Mouse (Mus musculus): ENCODE data around the gene Atg9b. TPM values are rescaled to one million over a fixed set of nuclear protein-coding genes. Genes with fewer than 3 reads are reported as not detected.
A peak's percentile ranks its signal among the peaks of the same experiment; 100 is the strongest.
"Not testable (repeated sequence)": the region's sequence is repeated elsewhere in the genome, so short reads cannot be mapped to it uniquely, and the experiment has no call there.

The Atg9b gene
- polyA plus RNA-seq, 1 experiment from 2014 or later = 0.89 TPM

DNA sequence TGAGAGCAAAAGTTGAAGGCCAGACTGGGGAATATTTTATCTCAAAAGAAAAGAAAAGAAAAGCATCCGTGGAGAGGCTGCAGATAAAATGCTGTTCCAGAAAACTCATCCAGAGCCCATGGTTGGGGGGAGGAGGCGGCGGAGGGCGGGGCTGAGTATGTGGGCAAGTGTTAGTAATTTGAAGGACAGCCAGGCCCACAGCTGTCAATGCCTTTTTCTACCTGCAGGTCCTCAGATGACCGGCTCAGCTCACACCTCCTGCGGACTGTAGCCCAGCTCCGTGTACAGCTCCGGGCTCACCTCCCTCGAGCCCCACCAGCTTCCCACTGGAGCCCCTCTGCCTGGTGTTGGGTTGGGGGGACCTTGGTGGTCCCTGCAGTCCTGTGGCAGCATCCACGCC is 7.7 kb upstream of the Atg9b start:
- no peaks in the 10 kb centered on the region; the same call in 1 of the 2 replicates for H3K36me3 ChIP-seq (ENCODE audit: control insufficient read depth, insufficient read depth, low read length)
- 91% methylated on average over 10 of the region's 10 CpGs for WGBS
- ATAC-seq (ENCODE audit: insufficient read depth, low FRiP score, low TSS enrichment) = no peak

GRCm38 (mm10) chr5:24396254-24396653 is 4.3 kb upstream of the Atg9b start:
- H3K27me3 ChIP-seq (ENCODE audit: control insufficient read depth, insufficient read depth, low read length); ATAC-seq (ENCODE audit: insufficient read depth, low FRiP score, low TSS enrichment); H3K4me1 ChIP-seq (ENCODE audit: control insufficient read depth, insufficient read depth, low read length); H3K9ac ChIP-seq (ENCODE audit: low read length); H3K4me3 ChIP-seq (ENCODE audit: low read depth, low read length); H3K27ac ChIP-seq (ENCODE audit: low read depth, low read length); H3K36me3 ChIP-seq (ENCODE audit: control insufficient read depth, insufficient read depth, low read length); H3K9me3 ChIP-seq (ENCODE audit: control insufficient read depth, low read length); H3K4me2 ChIP-seq (ENCODE audit: low read depth); DNase-seq (ENCODE audit: low spot score): not testable (repeated sequence)
- 89% methylated on average over 6 of the region's 6 CpGs for WGBS

More for the DNA sequence above, 7.7 kb upstream of the Atg9b start:
- H3K4me1 ChIP-seq (ENCODE audit: control insufficient read depth, insufficient read depth, low read length) = no peaks in the 10 kb centered on the region
- no peak overlapping the region for H3K4me3 ChIP-seq (ENCODE audit: low read depth, low read length)
- DNase-seq (ENCODE audit: low spot score) = no peak
- H3K27ac ChIP-seq (ENCODE audit: low read depth, low read length) = no peak overlapping the region
- H3K4me2 ChIP-seq (ENCODE audit: low read depth) = no peak overlapping the region
- H3K9me3 ChIP-seq (ENCODE audit: control insufficient read depth, low read length) = no peaks in the 10 kb centered on the region
- H3K27me3 ChIP-seq (ENCODE audit: control insufficient read depth, insufficient read depth, low read length) = no peaks in the 10 kb centered on the region
- no peak overlapping the region for H3K9ac ChIP-seq (ENCODE audit: low read length)

DNA sequence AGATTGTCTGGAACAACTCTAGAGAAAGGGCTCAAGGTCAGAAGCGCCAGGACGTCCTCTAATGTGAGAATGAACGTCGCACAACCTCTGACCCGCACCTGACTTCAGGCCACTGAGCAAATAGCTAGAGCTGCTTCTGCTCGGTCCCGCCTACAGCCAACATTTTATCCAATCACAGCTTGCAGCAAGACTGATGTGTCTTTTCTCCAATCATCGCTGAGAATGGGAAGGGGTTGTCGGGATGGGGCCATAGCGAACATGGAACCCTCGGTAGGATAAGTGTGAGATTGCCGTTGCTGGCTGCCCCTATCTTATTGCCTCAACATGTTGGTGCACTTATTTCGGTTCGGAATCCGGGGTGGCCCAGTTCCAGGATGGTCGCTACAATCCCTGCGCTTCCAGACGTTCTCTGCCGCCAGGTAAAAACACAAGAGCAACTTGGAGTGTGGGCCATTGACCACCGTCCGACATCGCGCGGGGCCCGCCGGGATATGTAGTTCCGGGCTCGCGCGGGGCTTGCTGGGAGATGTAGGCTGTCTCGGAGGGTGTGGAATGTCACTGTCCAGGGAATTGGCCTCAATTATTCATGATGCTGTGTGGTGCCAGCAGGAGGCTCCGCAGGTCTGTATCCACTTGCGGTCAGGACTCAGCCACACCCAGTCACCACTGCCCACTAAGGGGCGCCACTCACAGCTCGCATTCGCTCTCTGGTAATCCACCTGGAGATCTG is 2.4 kb upstream of the Atg9b start:
- DNase-seq (ENCODE audit: low spot score) = peak; percentile 96
- Histone ChIP-seq H3K9ac (ENCODE audit: low read length) (peak overlapping the region; percentile 55; the same call in 1 of the 2 replicates), H3K9me3 (ENCODE audit: control insufficient read depth, low read length) (no peaks in the 10 kb centered on the region), H3K4me2 (ENCODE audit: low read depth) (peak overlapping the region; percentile 38), H3K27ac (ENCODE audit: low read depth, low read length) (peak overlapping the region; percentile 53), H3K36me3 (ENCODE audit: control insufficient read depth, insufficient read depth, low read length) (no peaks in the 10 kb centered on the region), H3K27me3 (ENCODE audit: control insufficient read depth, insufficient read depth, low read length) (no peaks in the 10 kb centered on the region), H3K4me3 (ENCODE audit: low read depth, low read length) (peak overlapping the region; percentile 58), H3K4me1 (ENCODE audit: control insufficient read depth, insufficient read depth, low read length) (0 out of 2 replicates have a peak, but pooled peaks cover 2% of the 10 kb centered on the region)
- WGBS = 1% methylated on average over 36 of the region's 36 CpGs
- peak; percentile 95 for ATAC-seq (ENCODE audit: insufficient read depth, low FRiP score, low TSS enrichment)

GRCm38 (mm10) chr5:24393392-24393997 is 1.6 kb upstream of the Atg9b start, which contains the start of gene Abcb8:
TSS of gene Abcb8 (plus strand) at chr5:24393663.
- DNase-seq (ENCODE audit: low spot score) (peak; percentile 78), ATAC-seq (ENCODE audit: insufficient read depth, low FRiP score, low TSS enrichment) (no peak)
- Histone ChIP-seq H3K36me3 (ENCODE audit: control insufficient read depth, insufficient read depth, low read length) (no peaks in the 10 kb centered on the region), H3K4me3 (ENCODE audit: low read depth, low read length) (peak within 1 kb of the TSS; percentile 58), H3K4me1 (ENCODE audit: control insufficient read depth, insufficient read depth, low read length) (0 out of 2 replicates have a peak, but pooled peaks cover 2% of the 10 kb centered on the region), H3K9ac (ENCODE audit: low read length) (peak within 1 kb of the TSS; percentile 55; the same call in 1 of the 2 replicates), H3K4me2 (ENCODE audit: low read depth) (peak within 1 kb of the TSS; percentile 38), H3K9me3 (ENCODE audit: control insufficient read depth, low read length) (no peaks in the 10 kb centered on the region), H3K27ac (ENCODE audit: low read depth, low read length) (peak within 1 kb of the TSS; percentile 53), H3K27me3 (ENCODE audit: control insufficient read depth, insufficient read depth, low read length) (peaks cover 3% of the 10 kb centered on the region)
- 22% methylated on average over 7 of the region's 7 CpGs for WGBS

GRCm38 (mm10) chr5:24392724-24393123 is 781 bp upstream of the Atg9b start:
- H3K4me2 ChIP-seq (ENCODE audit: low read depth) = no peak overlapping the region
- ATAC-seq (ENCODE audit: insufficient read depth, low FRiP score, low TSS enrichment) = no peak
- H3K9me3 ChIP-seq (ENCODE audit: control insufficient read depth, low read length) = no peaks in the 10 kb centered on the region
- no peak overlapping the region for H3K9ac ChIP-seq (ENCODE audit: low read length)
- H3K4me1 ChIP-seq (ENCODE audit: control insufficient read depth, insufficient read depth, low read length) = peaks cover 7% of the 10 kb centered on the region; the same call in 1 of the 2 replicates
- no peak overlapping the region for H3K27ac ChIP-seq (ENCODE audit: low read depth, low read length)
- H3K36me3 ChIP-seq (ENCODE audit: control insufficient read depth, insufficient read depth, low read length) = no peaks in the 10 kb centered on the region
- H3K4me3 ChIP-seq (ENCODE audit: low read depth, low read length) = no peak overlapping the region
- no peak for DNase-seq (ENCODE audit: low spot score)
- WGBS = 73% methylated on average over 7 of the region's 7 CpGs
- H3K27me3 ChIP-seq (ENCODE audit: control insufficient read depth, insufficient read depth, low read length) = peaks cover 10% of the 10 kb centered on the region

- Histone ChIP-seq H3K27ac (ENCODE audit: low read depth, low read length) (no peak overlapping the region), H3K36me3 (ENCODE audit: control insufficient read depth, insufficient read depth, low read length) (no peaks in the 10 kb centered on the region), H3K4me1 (ENCODE audit: control insufficient read depth, insufficient read depth, low read length) (peaks cover 17% of the 10 kb centered on the region), H3K9ac (ENCODE audit: low read length) (no peak overlapping the region), H3K4me2 (ENCODE audit: low read depth) (no peak overlapping the region), H3K4me3 (ENCODE audit: low read depth, low read length) (no peak overlapping the region), H3K9me3 (ENCODE audit: control insufficient read depth, low read length) (no peaks in the 10 kb centered on the region), H3K27me3 (ENCODE audit: control insufficient read depth, insufficient read depth, low read length) (peaks cover 29% of the 10 kb centered on the region)
- DNase-seq (ENCODE audit: low spot score) (no peak), ATAC-seq (ENCODE audit: insufficient read depth, low FRiP score, low TSS enrichment) (no peak)
- 86% methylated on average over 4 of the region's 4 CpGs for WGBS
Observed at GRCm38 (mm10) chr5:24389658-24390020, 2.3 kb downstream of the Atg9b start.

- Histone ChIP-seq H3K27me3 (ENCODE audit: control insufficient read depth, insufficient read depth, low read length) (peaks cover 29% of the 10 kb centered on the region), H3K9ac (ENCODE audit: low read length) (no peak overlapping the region), H3K4me1 (ENCODE audit: control insufficient read depth, insufficient read depth, low read length) (peaks cover 17% of the 10 kb centered on the region), H3K4me2 (ENCODE audit: low read depth) (no peak overlapping the region), H3K4me3 (ENCODE audit: low read depth, low read length) (no peak overlapping the region), H3K27ac (ENCODE audit: low read depth, low read length) (no peak overlapping the region), H3K36me3 (ENCODE audit: control insufficient read depth, insufficient read depth, low read length) (no peaks in the 10 kb centered on the region), H3K9me3 (ENCODE audit: control insufficient read depth, low read length) (no peaks in the 10 kb centered on the region)
- WGBS = 48% methylated on average over 6 of the region's 7 CpGs
- no peak for ATAC-seq (ENCODE audit: insufficient read depth, low FRiP score, low TSS enrichment)
- peak; percentile 36 for DNase-seq (ENCODE audit: low spot score)
Observed at GRCm38 (mm10) chr5:24389011-24389657, 2.8 kb downstream of the Atg9b start.

GRCm38 (mm10) chr5:24388246-24388915 is 3.6 kb downstream of the Atg9b start:
- Histone ChIP-seq H3K27me3 (ENCODE audit: control insufficient read depth, insufficient read depth, low read length) (peaks cover 29% of the 10 kb centered on the region), H3K27ac (ENCODE audit: low read depth, low read length) (no peak overlapping the region), H3K4me3 (ENCODE audit: low read depth, low read length) (peak overlapping the region; percentile 42), H3K4me1 (ENCODE audit: control insufficient read depth, insufficient read depth, low read length) (peaks cover 19% of the 10 kb centered on the region), H3K9me3 (ENCODE audit: control insufficient read depth, low read length) (no peaks in the 10 kb centered on the region), H3K9ac (ENCODE audit: low read length) (peak overlapping the region; percentile 53), H3K36me3 (ENCODE audit: control insufficient read depth, insufficient read depth, low read length) (no peaks in the 10 kb centered on the region), H3K4me2 (ENCODE audit: low read depth) (peak overlapping the region; percentile 82)
- no peak for ATAC-seq (ENCODE audit: insufficient read depth, low FRiP score, low TSS enrichment)
- DNase-seq (ENCODE audit: low spot score) = no peak
- WGBS = 28% methylated on average over 25 of the region's 26 CpGs

Data from neural tube, embryonic 11.5 days (tissue).